Mouse (Mus musculus): ENCODE measurements around the gene Rfc2.

GRCm38 (mm10) chr5:134531585-134531984, 49.6 kb upstream of the Rfc2 start:
- TF ChIP-seq GATA1 (IDR thresholded peaks at IDR 0.05; ENCODE audit: borderline replicate concordance, low read length) = no peak
- TF ChIP-seq FLI1 (IDR thresholded peaks at IDR 0.05; ENCODE audit: low read length) = no peak

Measured in megakaryocyte, embryonic 14.5 days (primary cell).